Mouse (Mus musculus): Measurements from ENCODE around the gene Gm17332.
"Not testable (repeated sequence)": the region's sequence is repeated elsewhere in the genome, so short reads cannot be mapped to it uniquely, and the experiment has no call there.

The Gm17332 gene

DNA sequence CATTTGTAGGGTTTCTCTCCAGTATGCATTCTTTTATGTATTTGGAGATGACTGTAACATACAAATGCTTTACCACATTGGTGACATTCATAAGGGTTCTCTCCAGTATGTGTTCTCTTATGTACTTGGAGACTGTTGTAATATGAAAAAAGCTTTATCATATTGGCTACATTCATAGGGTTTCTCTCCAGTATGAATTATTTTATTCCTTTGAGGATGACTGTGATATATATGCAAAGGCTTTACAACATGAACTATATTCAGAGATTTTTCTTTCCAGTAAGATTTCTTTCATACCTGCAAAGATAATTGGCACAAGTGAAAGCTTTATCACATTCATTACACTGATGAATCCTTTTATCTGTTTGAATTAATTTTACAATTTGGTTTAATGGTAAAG is at the start of gene Gm17332:
Gm17332 (minus strand) TSS at position 101 of the 400 bp plus-strand sequence.
- DNase-seq = no peak

DNA sequence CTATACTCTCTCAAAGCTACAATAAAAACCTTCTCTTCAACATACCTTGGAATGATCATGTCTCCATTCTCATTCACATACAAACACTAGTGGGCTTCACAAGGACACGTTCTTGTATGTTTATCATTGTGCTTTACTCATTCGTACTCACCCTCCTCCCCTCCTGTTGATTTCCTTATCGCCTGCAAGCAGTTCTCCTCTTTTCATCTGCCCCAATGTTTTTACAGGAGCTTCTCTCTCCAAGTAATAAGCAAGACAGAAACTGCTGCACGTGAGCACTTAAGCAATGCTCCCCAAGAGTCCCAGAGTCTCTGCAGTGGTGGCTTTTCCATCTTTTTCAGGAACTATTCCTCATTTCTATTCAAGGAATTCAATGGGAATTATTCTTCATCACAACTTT is 47.7 kb upstream of the Gm17332 start:
- DNase-seq = no peak

- no peak for DNase-seq
Observed at GRCm38 (mm10) chr11:31225359-31225758, 43.1 kb upstream of the Gm17332 start.

DNA sequence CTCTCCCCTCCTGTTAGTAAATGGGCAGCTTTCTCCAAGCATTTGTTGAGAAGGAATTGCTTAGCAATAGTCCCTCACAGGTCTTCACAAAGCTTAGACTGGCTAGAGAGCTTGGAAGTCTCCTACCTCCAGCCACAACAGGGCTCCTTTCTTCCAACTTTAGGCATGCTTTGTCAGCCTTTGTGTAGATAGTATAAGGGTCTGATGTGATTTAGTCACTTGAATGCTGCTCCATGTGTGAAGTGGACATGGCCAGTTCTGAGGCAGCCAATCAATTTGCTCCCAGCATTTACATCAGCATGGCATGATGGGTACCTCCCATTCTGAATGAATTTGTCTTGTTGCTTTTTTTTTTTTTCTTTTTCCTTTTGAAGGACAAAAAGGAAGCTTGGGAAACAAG is 35.7 kb upstream of the Gm17332 start:
- no peak for DNase-seq

GRCm38 (mm10) chr11:31195621-31196363 is 13.5 kb upstream of the Gm17332 start:
- no peak for DNase-seq

- DNase-seq = no peak
Observed at GRCm38 (mm10) chr11:31194761-31195160, 12.5 kb upstream of the Gm17332 start.

DNA sequence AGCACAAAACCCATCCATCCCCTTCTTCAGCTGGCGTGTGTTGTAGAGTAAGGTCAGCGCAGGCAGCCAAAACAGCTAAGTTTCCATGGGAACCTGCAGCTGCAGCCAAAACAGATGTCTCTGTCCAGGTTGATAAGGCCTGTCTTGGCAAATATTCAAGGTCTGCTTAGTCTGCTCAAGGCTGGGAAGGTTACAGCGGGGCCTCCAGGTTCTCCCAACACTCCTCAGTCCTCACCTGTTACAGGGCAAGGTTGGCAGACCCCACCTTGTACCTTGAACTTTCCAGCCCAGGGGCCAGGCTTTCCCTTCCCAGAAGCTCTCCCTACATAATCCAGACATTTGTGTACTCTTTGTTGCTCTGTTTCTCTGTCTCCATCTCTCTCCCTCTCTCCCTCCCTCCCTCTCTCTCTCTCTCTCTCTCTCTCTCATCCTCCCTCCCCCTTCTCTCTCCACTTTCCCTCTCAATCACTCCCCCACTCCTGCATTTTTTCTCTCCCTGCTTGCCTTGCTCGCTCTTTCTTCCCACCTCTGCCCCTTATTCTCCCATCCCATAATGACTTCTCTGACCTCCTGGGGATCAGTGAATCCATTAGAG is 12.1 kb downstream of the Gm17332 start:
- no peak for DNase-seq

GRCm38 (mm10) chr11:31169161-31170051 is 12.9 kb downstream of the Gm17332 start:
- peak; percentile 3 for DNase-seq

- DNase-seq = no peak
Observed at GRCm38 (mm10) chr11:31168831-31169160, 13.5 kb downstream of the Gm17332 start.

- no peak for DNase-seq
Observed at GRCm38 (mm10) chr11:31157021-31157420, 25.2 kb downstream of the Gm17332 start.

- DNase-seq = not testable (repeated sequence)
Observed at GRCm38 (mm10) chr11:31138394-31138793, 43.9 kb downstream of the Gm17332 start.

GRCm38 (mm10) chr11:31134824-31135223 is 47.4 kb downstream of the Gm17332 start:
- DNase-seq = not testable (repeated sequence)

- not testable (repeated sequence) for DNase-seq
Observed at GRCm38 (mm10) chr11:31133726-31134125, 48.5 kb downstream of the Gm17332 start.
